Mouse (Mus musculus): Measurements from ENCODE around the gene Gtf2a2. TPM values are rescaled to one million over a fixed set of nuclear protein-coding genes. Genes with fewer than 3 reads are reported as not detected.

Gtf2a2 gene
- total RNA-seq, 1 experiment from 2014 or later, result 94.9 TPM

- no peak for DNase-seq
Measured at GRCm38 (mm10) chr9:70062012-70062411, 49.7 kb downstream of the Gtf2a2 start.

DNA sequence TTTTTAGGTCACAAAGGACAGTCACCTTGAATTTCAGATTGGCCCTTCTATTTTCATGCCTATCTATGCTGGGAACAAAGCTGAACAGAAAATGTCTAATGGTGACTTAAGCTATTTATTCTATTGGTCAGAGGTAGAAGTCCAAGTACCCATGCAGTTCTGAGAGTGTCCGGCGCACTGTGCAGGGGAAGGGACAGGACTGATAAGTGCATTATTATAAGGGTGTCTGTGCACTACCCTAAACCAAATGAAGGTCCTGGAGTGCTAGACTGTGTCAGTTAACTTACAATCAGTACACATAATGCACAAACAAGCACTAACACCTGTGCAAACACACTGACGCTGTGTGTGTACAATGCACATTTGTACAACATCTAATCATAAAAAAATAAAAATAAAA lies 55.1 kb downstream of the Gtf2a2 start:
- DNase-seq, result no peak

- DNase-seq, result peak; percentile 42
Measured at GRCm38 (mm10) chr9:70069961-70070435, 57.6 kb downstream of the Gtf2a2 start.

DNA sequence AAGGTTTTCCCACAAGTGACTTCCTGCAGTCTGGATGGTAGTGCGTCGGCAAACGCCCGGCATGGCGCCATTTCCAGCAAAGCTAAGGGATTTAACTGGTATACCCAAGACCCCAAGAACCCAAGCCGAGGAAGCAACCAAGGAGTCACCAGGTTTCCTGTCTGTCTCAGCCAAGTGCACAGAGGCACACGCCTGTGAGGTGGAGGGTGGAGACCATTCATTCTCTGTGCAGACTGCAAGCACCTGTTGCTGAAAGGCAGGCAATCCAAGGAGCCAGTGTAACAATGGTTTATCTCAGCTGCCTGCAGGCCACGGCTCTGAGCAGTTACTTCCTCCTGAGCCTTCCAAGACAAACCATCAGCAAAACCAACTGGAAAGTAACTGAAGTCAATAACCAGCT lies 60.0 kb downstream of the Gtf2a2 start:
- no peak for DNase-seq

Other genes with a start within 250 kb of the Gtf2a2 start
- 98.6 and 103 TPM in 2 replicates for gene Bnip2, start 23.1 kb upstream of the Gtf2a2 start, total RNA-seq (2021)
- not detected in 2 replicates for gene Gcnt3, start 25.5 kb downstream of the Gtf2a2 start, total RNA-seq (2021)
- gene Fam81a, start 130.0 kb downstream of the Gtf2a2 start, total RNA-seq (2021), result 4.0 and 4.1 TPM in 2 replicates
- 24.5 TPM in 2 replicates for gene Myo1e, start 194.8 kb downstream of the Gtf2a2 start, total RNA-seq (2021)